Mouse (Mus musculus): Measurements from ENCODE around the gene Tia1. TPM values are rescaled to one million over a fixed set of nuclear protein-coding genes. Genes with fewer than 3 reads are reported as not detected.
"Not testable (repeated sequence)": the region's sequence is repeated elsewhere in the genome, so short reads cannot be mapped to it uniquely, and the experiment has no call there.

The Tia1 gene
- total RNA-seq (2021) = 100 to 1,000 TPM; 107 to 116 TPM

DNA sequence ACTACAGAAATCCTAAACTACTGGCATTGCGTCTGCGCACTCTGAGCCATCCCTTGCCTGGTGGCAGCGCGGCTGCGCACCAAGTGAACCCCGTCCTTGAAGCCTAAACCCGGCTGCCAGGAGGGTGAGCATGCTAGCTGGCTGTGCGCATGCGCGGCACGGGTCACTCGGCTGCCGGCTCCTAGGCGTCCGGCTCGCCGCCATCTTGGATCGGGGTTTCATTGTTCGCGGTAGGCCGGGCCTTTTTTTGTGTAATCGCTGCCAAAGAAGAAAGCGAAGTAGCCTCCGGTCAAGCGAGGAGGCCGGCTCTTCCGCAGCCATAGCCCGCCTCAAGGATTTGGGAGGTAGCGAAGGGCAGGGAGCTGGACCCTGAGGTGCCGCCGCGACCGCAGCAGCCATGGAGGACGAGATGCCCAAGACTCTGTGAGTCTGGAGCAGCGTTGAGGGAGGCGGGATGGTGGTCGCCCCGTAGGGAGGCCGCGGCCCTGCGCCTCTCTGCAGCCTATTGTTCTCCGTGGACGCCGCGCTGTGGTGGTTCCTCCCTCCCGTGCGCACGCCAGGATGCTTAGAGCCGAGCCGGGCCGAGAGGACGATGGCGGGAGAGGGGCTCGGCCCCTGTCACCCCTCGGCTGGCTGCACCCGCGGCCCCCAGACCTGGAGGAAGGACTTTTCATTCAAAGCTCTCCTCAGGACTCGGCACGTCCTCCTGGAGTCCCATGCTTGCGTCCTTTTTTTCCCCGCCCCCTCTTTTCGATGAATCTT is at the start of gene Tia1:
TSS of gene Tia1 (plus strand) at position 120 of the 762 bp plus-strand sequence.
- peak; percentile 97 to 98 for DNase-seq (ENCODE audit: low spot score in 2 of 2)
- intact Hi-C loops (cut with DNase I) = no loop called here

DNA sequence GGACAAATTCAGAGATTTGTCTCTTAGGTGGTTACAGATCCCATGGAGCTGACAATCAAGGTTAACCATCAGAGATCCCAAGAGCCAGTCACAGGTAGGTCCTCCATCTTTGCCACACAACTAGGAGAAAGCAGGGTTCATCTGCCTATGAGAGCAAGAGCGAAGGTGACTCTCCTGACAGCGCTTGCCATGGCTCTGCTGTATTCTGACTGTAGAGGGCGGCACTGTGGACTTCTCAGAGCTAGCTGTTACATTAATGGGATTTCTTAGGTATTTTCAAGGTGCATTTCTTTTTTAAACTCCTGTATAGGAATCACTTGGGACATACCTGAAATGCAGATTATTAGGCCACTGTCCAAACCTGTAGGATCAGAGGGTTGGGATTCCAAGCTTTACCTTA is 49.1 kb upstream of the Tia1 start:
- intact Hi-C loops (cut with DNase I) = no loop called here
- no peak for DNase-seq (ENCODE audit: low spot score in 2 of 2)

DNA sequence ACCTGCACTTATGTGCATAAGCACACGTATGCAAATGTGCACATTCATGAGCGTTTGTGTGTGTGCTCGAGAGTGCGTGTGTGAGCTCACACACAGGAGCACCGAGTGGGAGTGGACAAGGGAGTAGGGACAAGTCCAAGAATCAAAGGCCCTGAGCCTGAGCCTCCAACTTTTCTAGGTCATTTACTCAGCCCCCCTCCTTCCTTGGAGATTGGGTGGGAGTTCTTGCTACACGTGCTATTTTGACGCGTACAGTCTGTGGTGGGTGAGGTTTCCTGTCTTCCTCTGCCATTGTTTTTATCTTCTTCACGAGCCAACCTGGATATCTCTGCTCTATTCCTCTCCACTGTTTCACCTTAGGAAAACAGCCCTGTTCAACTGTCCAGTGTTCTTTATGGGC is 47.1 kb upstream of the Tia1 start:
- intact Hi-C loops (cut with DNase I) = no loop called here
- DNase-seq (ENCODE audit: low spot score in 2 of 2) = no peak

DNA sequence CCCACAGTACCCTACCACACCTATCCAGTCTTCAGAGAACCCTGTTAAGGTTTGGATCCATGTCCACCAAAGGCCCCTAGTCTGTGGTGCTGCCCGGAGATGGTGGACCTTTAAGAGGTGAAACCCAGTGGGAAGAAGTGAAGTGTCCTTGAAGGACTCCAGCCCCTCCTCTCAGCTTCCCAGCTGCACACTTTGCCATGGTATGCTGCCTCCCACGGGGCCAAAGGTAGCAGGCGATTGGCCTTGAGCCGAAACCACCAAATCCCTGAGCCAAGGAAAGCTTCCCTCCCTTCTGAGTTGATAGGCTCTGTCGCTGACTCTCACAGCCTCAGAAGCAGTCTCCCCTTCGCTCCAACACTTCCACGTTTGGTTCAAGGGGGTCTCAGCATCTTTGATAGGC is 43.3 kb upstream of the Tia1 start:
- intact Hi-C loops (cut with DNase I) = no loop called here
- DNase-seq (ENCODE audit: low spot score in 2 of 2) = no peak

DNA sequence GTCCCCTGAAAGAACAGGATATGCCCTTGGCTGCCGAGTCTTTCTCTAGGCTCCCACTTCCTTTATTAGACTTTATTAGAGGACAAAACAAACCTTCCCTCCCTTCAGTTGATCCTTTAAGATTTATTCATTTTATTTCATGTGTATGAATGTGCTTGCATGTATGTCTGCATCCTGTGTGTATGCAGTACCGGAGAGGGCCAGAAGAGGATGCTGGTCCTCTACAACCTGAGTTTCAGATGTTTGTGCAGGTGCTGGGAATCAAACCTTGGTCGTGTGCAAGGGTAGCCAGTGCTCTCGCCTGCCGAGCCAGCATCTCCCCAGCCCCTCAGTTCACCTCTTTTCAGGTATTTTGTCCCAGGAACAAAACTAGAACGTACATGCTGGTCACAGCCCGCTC is 42.6 kb upstream of the Tia1 start:
- intact Hi-C loops (cut with DNase I) = no loop called here

DNA sequence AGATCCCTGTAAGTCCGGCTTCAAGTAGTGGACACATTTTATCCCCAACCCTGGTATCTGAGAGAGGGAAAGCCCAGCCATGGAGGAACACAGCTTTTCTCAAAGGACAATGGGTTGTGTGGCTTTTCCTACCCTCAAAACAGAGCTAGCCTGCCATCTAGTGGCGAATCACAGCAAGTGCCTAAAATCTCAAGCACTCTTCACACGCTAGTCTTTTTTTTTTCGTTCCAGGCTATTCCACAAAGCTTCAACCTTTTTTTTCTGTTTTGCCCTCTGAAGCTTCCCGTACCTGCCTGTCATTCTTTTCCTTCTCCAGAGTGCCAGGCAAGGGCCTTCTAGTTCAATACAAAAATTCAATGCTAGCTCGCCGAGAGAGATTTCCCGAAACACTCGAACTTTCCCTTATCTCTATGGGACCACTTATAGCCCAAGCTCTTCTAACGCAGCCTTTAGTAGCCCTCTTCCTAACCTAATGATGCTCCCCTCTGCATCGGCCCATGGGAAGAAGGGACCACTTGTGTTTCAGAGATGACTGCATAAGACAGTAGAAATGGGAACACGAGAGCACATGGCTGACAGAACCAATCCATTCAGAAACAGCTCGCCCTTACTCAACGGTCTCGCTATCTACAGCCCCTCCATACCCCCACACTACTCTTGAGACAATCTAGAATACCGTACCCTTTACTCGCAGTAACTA is 39.4 kb upstream of the Tia1 start:
- intact Hi-C loops (cut with DNase I) = loop anchor here (1.0 to 5.0 kb wide), 3 partner anchors 32 to 337 kb away; partner anchors contain the start of genes Add2 and Pcyox1
- DNase-seq (ENCODE audit: low spot score in 2 of 2) = peak; percentile 60 to 90

More for the DNA sequence above, 42.6 kb upstream of the Tia1 start:
- DNase-seq (ENCODE audit: low spot score in 2 of 2) = no peak

DNA sequence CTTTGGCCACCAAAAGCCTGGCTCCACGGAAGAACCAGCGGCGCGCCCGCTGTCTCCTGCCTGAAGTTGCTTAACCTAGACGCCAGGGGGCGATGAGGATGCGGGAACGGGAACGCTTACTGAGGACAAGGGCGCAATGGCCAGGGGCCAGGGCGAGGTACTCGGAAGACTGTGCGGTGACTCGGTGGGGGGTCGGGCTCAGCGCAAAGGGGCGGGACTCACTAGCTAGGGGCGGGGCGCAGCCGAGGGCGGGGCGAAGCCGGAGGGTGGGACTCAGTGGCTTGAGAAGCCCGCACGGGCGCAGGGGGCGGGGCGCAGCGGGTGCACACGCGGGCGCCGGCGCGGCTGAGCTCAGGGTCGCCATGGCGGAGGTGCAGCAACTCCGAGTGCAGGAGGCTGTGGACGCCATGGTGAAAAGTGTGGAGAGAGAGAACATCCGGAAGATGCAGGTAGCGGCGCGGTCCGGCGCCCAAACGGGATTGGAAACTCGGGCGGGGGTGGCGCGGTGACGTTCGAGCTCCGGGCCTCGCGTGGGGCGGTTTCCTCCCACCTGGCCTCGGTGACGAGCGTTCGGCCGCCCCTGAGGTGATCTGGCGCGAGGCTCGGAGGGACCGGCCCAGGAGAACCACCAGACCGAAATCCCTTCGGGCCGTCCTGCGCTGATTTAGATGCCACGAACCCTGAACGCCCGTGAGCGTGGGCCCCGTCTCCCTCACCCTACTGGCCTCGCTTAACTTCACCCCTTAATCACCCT is 38.5 kb upstream of the Tia1 start, which contains the start of gene Fam136a:
TSS of gene Fam136a (plus strand) at position 276 of the 754 bp plus-strand sequence.
- intact Hi-C loops (cut with DNase I) = loop anchor here (2.0 to 5.0 kb wide), 2 partner anchors 31 to 338 kb away; partner anchors contain the start of genes Add2 and Pcyox1
- DNase-seq (ENCODE audit: low spot score in 2 of 2) = peak; percentile 89 to 94

DNA sequence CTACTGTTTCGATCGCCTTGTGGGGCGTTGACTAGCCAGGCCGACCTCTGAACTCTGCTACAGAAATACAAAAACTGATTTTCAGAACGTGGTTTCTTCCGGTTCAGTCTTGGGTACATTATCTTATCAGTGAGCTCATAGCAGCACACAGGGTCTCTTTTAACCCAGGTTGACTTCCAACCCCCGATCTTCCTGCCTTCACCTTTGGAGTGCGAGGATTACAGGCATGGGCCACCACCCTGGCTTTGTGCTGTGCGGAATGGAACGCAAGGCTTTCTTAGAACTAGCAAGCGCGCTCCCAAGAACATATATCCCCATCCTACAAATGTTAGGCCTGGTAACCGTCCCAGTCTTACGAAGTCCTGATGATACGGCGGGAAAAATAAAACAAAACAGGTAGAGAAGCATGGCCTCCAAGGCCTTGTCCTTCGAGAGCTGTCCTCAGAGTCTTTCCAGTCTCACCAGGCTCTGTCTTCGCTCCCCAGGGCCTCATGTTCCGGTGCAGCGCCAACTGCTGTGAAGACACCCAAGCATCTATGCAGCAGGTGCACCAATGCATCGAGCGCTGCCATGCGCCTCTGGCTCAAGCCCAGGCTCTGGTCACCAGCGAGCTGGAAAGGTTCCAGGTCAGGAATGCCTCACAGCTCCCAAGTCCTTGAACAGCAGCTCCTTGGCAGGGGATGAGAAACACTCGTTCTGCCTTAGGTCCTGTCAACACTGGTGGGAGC is 37.7 kb upstream of the Tia1 start:
- intact Hi-C loops (cut with DNase I) = loop anchor here (5.0 kb wide), 1 partner anchor 339 kb away; the partner anchor contains the start of gene Add2

DNA sequence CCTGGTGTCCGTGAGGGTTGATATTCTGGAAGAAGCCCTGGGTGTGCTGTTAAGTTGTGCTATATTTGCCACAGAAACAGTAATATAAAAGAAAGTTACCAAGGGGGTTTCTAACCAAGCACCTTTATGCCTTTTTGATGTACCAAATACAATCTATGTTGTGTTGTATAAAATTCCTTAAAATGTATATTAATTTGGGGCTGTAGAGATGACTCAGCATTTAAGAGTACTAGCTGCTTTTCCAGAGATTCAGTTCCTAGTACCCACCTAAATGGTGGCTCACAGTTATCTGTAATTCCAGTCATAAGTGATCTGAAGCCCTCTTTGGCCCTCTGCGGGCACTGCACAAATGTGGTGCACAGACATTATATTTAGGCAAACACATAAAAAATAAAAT is 37.2 kb upstream of the Tia1 start:
- DNase-seq (ENCODE audit: low spot score in 2 of 2) = no peak
- intact Hi-C loops (cut with DNase I) = loop anchor here (5.0 kb wide), 1 partner anchor 340 kb away; the partner anchor contains the start of gene Add2

More for the DNA sequence above, 37.7 kb upstream of the Tia1 start:
- peak; percentile 26 to 28 for DNase-seq (ENCODE audit: low spot score in 2 of 2)

DNA sequence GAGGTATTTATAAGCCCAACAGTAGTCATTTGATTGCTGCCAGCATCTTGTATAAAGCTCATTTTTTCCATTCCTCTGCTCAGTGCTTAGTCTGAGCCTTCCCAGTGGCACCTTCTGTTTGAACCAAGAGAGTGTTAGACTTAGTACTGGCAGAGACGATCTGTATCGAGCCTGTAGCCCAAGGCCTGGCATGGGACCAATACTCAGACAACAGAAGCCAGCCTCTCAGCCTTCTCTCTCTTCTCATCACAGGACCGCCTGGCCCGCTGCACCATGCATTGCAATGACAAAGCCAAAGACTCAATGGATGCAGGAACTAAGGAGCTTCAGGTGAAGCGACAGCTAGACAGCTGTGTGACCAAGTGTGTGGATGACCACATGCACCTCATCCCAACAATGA is 35.5 kb upstream of the Tia1 start:
- intact Hi-C loops (cut with DNase I) = loop anchor here (5.0 kb wide), 1 partner anchor 341 kb away; the partner anchor contains the start of gene Add2
- peak in 1 of 2 experiments; percentile 53 for DNase-seq (ENCODE audit: low spot score in 2 of 2)

DNA sequence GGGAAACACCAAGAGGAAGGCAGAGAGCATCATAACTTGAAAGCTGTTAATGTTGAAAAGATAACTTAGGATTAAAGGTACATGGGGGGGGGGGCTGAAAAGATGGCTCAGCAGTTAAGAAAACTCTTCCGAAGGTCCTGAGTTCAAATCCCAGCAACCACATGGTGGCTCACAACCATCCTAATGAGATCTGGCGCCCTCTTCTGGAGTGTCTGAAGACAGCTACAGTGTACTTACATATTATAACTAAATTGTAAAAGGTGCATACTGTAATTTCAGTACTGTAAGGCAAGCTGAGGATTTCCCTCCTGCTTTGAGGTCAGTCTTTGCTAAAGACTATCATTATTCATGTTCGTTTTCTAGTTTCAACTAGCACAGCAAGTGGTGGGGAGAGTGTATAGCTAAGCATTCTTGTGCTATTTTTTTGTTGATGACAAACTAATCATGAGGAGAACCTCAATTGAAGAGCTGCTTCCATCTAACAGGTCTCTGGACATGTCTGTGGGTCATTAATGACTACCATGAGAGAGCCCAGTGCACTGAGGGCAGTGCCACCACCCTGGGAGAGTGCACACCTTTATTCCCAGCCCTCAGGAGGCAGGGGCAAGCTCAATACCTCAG is 33.8 kb upstream of the Tia1 start:
- intact Hi-C loops (cut with DNase I) = no loop called here

DNA sequence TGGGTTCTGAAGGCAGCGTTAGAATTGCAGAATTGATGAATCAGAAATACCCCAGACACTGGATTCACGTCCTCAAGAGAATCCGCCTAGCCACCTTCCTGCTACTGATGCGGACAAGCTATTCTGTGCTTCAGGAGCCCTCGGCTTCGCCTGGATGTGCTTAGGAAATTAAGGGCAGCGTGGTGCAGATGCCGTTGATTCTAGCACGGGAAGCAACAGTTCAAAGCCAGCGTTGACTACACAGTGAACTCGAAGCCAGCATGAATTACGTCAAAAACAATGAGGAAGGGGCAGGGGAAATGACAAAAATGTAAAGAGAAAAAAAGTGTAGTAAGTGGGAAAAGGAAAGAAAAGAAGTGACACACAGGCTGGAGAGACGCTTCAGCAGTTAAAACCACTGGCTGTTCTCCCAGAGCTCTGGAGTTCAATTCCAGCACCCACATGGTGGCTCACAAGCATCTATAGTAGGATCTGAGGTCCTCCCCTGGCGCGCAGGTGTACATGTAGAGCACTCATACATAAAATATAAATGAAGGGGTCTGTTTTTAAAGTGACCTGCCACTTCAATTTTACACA is 33.2 kb upstream of the Tia1 start, which contains the start of gene Snrpg:
TSS of gene Snrpg (plus strand) at position 541 of the 576 bp plus-strand sequence.
- intact Hi-C loops (cut with DNase I) = no loop called here
- no peak for DNase-seq (ENCODE audit: low spot score in 2 of 2)

More for the DNA sequence above, 33.8 kb upstream of the Tia1 start:
- no peak for DNase-seq (ENCODE audit: low spot score in 2 of 2)

DNA sequence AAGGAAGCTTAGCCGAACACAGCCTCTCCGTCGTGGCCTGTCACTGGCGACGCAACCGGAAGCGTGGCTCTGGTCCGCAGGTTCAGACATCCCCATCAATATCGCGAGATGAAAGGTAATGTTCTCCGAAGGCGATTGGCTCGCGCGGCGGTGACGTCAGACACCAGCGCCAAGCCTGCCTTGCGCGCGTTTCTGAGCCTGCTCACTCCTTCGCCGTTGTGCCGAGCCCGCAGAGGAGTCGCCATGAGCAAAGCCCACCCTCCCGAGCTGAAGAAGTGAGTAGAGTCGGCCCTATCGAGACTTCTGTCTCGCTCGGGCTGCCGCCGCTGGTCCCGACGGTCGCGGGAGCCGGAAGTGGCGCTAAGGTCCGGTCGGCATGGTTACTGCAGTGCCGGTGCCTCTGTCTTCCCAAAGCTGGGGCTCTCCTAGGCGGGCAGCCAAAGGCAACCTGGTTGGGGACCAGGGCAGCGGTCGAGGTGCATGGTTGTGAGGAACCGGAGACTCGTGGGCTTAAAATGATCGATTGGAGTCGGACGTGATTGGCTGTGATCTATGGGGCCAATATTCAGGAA is 32.6 kb upstream of the Tia1 start:
- intact Hi-C loops (cut with DNase I) = no loop called here
- peak; percentile 98 to 99 for DNase-seq (ENCODE audit: low spot score in 2 of 2)

DNA sequence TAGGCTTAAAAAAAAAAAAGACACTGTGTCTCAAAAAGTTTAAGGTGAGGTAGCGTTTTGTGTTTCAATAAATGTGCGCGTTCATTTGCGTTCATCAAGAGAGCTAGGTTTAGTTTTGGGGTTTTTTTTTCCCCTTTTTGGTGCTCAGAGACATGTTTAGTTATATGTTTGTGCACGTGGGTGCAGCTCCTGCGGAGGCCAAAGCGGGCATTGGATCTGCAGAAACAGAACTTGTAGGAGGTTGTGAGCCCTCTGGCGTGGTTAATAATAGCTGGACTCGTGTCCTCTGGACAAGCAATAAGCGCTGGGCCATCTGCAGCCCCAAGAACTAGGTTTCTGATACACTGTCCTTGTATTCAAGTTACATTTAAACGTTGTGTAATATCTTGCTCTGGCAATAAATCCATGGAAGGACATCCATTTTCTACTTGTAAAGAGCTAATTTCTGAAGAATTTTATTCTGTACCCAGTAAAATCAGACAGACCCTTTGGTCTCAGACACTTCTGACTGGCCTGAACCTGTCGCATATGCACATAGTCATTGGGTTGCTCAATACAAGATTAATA is 32.0 kb upstream of the Tia1 start:
- intact Hi-C loops (cut with DNase I) = no loop called here
- DNase-seq (ENCODE audit: low spot score in 2 of 2) = no peak

DNA sequence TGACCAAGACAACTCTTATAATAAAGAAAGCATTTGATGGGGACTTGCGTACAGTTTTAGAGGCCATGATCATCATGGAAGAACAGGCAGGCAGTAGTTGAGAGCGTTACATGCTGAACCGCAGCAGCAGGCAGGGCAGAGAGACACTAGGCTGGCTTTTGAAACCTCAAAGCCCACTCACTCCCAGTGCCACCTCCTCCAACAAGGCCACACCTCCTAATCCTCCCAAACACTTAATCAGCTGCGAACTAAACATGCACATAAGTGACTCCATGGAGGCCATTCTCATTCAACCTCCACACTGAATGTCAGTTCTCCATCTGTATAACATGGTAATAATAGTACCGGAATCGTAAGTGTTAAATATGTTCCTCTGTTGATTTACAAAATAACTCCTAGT is 30.5 kb upstream of the Tia1 start:
- intact Hi-C loops (cut with DNase I) = no loop called here

DNA sequence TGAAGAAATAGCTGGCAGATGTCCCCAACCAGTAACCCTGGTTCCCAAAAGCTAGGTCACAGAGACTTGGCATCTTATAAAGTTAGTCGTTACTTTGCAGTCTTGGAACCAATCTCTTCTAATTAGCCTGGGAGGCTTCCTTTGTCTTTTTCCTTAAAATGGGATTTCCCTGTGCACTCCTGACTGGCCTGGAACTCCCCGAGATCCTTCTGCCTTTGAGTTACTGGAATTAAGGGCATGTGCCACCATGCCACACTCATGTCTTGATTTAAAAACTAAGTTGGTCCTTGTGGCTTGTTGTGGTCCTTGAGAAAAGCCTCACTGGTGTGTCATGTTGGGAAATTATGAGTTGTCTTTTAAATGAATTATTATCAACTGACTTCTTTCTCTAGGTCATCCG is 25.7 kb upstream of the Tia1 start:
- intact Hi-C loops (cut with DNase I) = no loop called here
- no peak for DNase-seq (ENCODE audit: low spot score in 2 of 2)

More for the DNA sequence above, 30.5 kb upstream of the Tia1 start:
- no peak for DNase-seq (ENCODE audit: low spot score in 2 of 2)

DNA sequence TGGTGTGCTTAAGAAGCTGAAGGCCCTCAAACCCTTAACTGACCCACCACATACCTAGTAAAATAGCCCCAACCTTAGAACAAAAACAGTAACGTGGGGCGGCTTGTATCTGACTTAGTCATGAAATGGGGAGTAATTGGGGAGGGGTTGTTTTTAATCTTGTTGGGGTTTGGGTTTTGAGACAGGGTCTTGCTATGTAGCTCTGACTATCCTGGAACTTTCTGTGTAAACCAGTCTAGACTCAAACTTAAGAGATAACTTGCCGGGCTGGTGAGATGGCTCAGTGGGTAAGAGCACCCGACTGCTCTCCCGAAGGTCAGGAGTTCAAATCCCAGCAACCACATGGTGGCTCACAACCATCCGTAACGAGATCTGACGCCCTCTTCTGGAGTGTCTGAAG is 23.9 kb upstream of the Tia1 start:
- intact Hi-C loops (cut with DNase I); DNase-seq (ENCODE audit: low spot score in 2 of 2): not testable (repeated sequence)

DNA sequence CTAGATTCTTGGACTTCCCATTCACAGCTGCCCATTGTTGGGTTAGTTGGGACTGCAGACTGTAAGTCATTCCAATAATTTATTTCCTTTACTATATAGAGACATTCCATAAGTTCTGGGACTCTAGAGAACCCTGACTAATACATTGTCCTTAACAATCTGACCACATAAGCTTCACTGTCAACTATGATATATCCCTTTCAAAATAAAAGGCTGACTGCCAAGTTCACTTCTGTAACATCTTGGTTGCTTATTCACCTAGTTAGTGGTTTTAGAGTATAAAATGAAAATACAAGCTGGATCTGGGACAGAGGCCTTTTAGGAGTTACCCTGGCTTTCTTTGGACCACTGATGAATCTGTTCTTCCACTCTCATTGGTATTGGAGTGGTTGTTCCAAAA is 21.5 kb upstream of the Tia1 start:
- no peak for DNase-seq (ENCODE audit: low spot score in 2 of 2)
- intact Hi-C loops (cut with DNase I) = no loop called here
